Mouse (Mus musculus) heart, postnatal 4 days (tissue): Measurements from ENCODE around the gene Pcx. TPM values are rescaled to one million over a fixed set of nuclear protein-coding genes. Genes with fewer than 3 reads are reported as not detected.

ENCODE experiments used
- DNase-seq: peaks from one replicate; pipeline ENCODE4 v3.0.0; 2021
- total RNA-seq, 2 experiments: library from RNA; stranded (reverse); gene quantifications; 2 replicates each; pipeline ENCODE4 v1.2.3; 2021

Gene Pcx
- total RNA-seq, 2 experiments from 2014 or later: 6.9 to 8.8 TPM

- no peak for DNase-seq
Observed at GRCm38 (mm10) chr19:4587426-4587825, 77.2 kb downstream of the Pcx start.

- no peak for DNase-seq
Observed at GRCm38 (mm10) chr19:4588430-4588829, 78.2 kb downstream of the Pcx start.

GRCm38 (mm10) chr19:4589081-4589480 lies 78.8 kb downstream of the Pcx start:
- peak; percentile 23 for DNase-seq

- DNase-seq: no peak
Observed at GRCm38 (mm10) chr19:4590025-4590424, 79.8 kb downstream of the Pcx start.

GRCm38 (mm10) chr19:4593792-4594522 lies 83.7 kb downstream of the Pcx start:
- DNase-seq: no peak

GRCm38 (mm10) chr19:4596071-4596470 lies 85.8 kb downstream of the Pcx start:
- no peak for DNase-seq

GRCm38 (mm10) chr19:4602459-4602858 lies 92.2 kb downstream of the Pcx start:
- DNase-seq: no peak

- peak; percentile 67 for DNase-seq
Observed at GRCm38 (mm10) chr19:4603801-4604723, 93.8 kb downstream of the Pcx start.

GRCm38 (mm10) chr19:4605654-4606053 lies 95.4 kb downstream of the Pcx start:
- no peak for DNase-seq

GRCm38 (mm10) chr19:4607406-4607805 lies 97.1 kb downstream of the Pcx start:
- no peak for DNase-seq

GRCm38 (mm10) chr19:4608511-4608910 lies 98.2 kb downstream of the Pcx start:
- DNase-seq: no peak

- DNase-seq: no peak
Observed at GRCm38 (mm10) chr19:4610109-4610508, 99.8 kb downstream of the Pcx start.

- DNase-seq: no peak
Observed at GRCm38 (mm10) chr19:4612181-4612961, 102.1 kb downstream of the Pcx start.

GRCm38 (mm10) chr19:4613464-4614304 lies 103.4 kb downstream of the Pcx start:
- DNase-seq: no peak

GRCm38 (mm10) chr19:4614305-4615150 lies 104.3 kb downstream of the Pcx start:
- no peak for DNase-seq

GRCm38 (mm10) chr19:4615151-4616093 lies 105.2 kb downstream of the Pcx start, which contains the start of gene Lrfn4:
TSS of gene Lrfn4 (minus strand) at chr19:4615667.
- DNase-seq: peak; percentile 89

- no peak for DNase-seq
Observed at GRCm38 (mm10) chr19:4616546-4616945, 106.3 kb downstream of the Pcx start.

GRCm38 (mm10) chr19:4618183-4618582 lies 107.9 kb downstream of the Pcx start:
- no peak for DNase-seq

GRCm38 (mm10) chr19:4619461-4619860 lies 109.2 kb downstream of the Pcx start:
- no peak for DNase-seq

- DNase-seq: no peak
Observed at GRCm38 (mm10) chr19:4620721-4621120, 110.4 kb downstream of the Pcx start.
